Mouse (Mus musculus) cerebellum, postnatal 14 days (tissue): ENCODE measurements around the gene Hmgn2.

Source experiments
- DNase-seq, 2 experiments: peaks; one replicate each; pipeline ENCODE4 v3.0.0; 2021; ENCODE audit warnings: mixed read lengths in 2 of 2

The Hmgn2 gene

GRCm38 (mm10) chr4:133971741-133972140, 3.3 kb upstream of the Hmgn2 start:
- peak; percentile 31 to 40 for DNase-seq

DNA sequence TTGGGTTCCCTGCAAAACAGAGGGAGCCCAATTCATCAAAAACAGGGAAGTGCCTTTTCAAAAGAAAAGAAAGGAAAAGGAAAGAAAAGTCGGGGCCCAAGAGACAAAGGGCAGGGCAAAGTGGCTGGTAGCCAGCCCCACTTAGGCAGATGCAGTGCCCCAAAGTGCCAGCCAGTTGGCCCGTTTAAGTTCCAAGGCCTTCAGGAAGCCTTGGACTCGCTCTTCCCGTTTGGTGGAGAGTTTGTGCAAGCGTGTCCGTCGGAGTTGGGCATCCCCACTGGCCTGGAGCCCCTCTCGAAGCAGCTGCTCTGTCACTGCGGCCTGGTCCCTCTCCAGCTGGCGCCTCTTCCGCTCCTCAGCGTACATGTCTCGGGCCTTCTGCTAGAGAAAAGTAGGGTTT, 2.4 kb upstream of the Hmgn2 start:
- peak; percentile 72 to 79 for DNase-seq

DNA sequence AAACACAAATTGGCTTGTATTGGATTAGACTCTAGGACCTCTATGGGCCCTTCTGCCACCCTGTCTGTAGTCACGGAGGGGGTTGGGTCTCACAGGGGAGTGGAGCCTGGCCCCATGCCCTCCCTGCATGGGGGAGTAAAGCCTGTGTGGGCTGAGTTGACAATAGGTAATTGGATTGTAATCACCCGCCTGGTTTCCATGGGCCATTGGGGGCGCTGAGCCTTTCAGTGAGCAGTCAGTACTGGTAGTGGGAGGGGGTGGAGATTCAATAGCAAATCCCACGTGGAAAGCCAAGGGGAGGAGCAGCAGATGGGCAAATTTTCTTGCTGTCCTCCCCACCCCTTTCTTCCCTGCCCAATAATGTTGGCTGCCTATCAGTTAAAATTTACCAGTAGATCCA, 1.7 kb upstream of the Hmgn2 start:
- DNase-seq, result peak; percentile 37 to 60

DNA sequence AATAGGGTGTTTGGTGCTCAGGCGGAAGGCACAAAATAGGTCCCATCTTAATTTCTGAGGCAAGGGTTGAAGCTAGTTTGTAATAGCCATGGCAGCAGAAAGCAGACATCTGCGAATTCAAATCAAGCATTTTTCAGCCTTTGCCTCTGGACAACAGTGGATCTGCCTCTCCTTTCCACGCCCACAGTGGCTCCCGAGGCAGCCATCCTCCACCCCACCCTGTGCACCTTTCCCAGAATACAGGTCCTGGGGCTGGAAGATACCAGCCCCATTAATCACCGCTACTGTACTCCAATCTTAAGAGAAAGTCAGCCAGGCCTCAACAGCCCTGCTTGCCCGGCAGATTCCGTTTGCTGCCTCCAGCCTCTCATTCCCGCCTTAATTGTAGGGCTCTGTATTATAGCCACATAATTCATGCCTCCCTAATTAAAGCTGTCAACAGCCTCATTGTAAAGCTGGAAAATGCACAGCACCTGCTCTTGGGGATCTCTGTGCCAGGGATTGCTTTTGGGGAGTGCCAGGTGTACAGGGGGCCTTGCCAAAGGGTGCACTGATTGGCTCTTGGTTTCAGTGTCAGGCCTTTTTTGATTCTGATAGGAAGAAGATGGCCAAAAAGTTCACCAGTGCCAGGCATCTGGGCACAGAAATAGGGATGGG, 792 bp upstream of the Hmgn2 start:
- DNase-seq, result peak; percentile 33 to 42

- peak; percentile 95 to 98 for DNase-seq
These were observed 642 bp downstream of the Hmgn2 start for GRCm38 (mm10) chr4:133967866-133968149.

DNA sequence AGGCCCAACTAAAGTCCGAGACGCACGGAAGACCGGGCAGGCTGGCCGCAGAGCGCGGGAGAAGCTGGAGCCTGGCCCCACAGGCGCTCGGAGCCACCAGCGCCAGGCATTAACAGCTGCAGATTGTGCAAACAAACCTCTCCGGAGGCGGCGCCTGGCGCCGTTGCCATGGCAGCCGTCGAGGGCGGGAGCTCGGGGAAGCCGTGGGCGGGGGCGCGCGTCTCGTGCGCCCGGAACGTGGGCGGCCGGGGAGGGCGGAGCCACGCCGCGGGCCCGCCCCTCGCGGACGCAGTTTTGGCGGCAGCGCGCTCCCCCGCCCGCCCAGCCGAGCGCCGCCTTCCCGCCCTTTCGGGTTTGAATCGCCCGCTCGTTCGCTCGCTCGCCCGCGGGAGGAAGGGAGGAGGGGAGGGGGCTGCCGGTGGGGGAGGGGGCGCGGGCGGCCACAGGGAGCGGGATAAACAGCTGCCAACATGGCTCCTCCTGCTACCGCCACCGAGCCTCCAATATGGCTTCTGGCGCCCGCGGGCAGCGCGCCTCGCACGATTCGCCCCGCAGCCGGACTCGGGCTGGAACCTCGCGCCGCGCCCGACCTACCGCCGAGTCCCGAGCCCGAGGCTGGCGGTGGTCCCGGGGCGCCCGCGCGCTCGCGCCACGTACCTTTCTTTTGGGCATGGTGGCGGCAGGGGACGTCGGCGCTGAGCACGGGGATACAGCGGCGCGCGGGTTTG, 1.1 kb downstream of the Hmgn2 start:
- peak; percentile 97 to 98 for DNase-seq

- DNase-seq, result no peak
These were observed 2.0 kb downstream of the Hmgn2 start for GRCm38 (mm10) chr4:133966271-133966940.

DNA sequence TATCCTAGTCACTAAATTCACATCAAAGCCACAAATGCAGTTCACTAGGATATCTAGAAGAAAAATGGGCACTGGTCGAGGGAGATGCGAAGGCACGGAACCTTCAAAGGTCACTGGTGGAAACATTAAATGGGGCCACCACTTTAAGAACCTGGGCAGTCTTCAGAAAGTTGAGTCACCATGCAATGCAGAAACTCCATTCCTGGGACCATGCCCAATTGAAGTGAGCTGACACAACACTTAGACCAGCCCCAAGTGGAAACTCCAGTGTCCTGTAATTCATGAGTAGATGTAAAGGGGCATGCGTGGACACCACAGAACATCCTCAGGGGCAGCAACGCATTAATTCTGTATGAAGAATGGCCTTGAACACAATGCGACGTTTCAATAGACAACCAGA, 5.9 kb downstream of the Hmgn2 start:
- DNase-seq, result no peak

- no peak for DNase-seq
These were observed 9.6 kb downstream of the Hmgn2 start for GRCm38 (mm10) chr4:133958884-133959283.

DNA sequence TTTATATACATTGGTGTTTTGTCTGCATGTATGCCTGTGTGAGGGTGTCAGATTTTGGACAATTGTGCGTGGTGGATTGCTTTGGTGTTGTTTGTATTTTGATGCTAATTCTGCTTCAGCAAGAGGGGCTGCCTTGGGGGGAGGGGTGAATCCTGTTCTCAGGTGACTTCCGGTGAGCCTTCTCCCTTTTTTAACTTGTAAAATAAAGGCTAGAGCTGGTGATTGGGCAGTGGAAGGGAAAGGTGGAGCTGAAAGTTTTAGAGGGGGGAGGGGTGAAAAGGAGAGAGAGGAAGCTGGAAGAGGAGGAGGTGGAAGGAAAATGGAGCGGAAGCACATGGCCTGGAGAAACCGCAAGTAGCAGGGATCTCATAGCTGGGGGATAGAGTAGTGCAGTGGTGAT, 12.1 kb downstream of the Hmgn2 start:
- DNase-seq, result no peak

DNA sequence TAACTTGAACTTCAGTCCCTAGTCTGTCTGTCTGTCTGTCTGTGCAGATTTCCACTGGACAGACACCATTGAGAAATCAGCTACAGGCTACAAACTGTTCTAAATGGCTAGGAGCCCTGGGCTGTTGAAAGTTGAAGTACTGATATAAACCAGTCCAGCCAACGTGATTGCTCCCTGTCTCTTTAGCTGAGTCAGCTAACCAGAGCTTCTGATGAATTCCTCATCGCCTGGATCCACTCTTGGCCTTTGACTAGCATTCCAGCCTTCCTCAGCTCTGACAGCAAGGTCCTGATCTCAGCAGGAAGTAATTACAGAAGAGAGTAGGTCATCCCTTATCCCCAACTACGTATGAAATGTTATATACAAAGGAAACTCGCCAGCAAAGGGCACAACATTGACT, 21.7 kb downstream of the Hmgn2 start:
- DNase-seq, result no peak

GRCm38 (mm10) chr4:133943791-133944190, 24.7 kb downstream of the Hmgn2 start:
- no peak for DNase-seq

DNA sequence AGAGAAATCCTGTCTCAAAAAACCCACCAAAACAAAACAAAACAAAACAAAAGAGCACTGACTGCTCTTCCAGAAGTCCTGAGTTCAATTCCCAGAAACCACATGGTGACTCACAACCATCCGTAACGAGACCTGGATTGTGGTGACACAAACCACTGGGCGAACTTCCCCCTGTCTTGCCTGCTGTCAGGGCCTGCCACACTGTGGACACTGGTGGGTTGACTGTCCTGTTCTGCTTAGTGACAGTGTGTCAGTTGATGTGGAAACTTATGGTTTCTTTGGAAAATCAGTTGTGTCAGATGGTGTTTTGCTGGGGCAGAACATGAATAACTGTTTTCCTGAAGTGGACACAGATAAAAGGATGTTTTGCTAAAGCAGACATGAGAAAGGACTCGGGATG, 25.8 kb downstream of the Hmgn2 start:
- no peak for DNase-seq

DNA sequence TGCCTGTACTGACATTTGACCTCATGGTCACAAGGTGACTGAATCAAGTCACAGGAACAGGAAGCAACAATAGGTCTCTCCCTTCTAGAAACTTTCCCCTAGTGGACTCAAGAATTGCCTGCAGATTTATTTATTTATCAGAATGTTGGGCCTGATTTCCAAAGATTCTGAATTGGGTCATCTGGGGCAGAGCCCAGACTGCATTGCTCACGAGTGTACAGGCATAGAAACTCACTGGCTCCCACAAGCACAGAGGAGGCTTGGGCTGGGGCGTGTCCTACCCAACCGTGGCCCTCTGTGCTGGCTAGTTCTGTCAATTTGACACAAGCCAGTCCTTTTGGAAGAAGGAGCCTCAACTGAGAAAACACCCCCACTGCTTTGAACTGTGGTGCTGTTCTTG, 26.9 kb downstream of the Hmgn2 start:
- DNase-seq, result no peak

DNA sequence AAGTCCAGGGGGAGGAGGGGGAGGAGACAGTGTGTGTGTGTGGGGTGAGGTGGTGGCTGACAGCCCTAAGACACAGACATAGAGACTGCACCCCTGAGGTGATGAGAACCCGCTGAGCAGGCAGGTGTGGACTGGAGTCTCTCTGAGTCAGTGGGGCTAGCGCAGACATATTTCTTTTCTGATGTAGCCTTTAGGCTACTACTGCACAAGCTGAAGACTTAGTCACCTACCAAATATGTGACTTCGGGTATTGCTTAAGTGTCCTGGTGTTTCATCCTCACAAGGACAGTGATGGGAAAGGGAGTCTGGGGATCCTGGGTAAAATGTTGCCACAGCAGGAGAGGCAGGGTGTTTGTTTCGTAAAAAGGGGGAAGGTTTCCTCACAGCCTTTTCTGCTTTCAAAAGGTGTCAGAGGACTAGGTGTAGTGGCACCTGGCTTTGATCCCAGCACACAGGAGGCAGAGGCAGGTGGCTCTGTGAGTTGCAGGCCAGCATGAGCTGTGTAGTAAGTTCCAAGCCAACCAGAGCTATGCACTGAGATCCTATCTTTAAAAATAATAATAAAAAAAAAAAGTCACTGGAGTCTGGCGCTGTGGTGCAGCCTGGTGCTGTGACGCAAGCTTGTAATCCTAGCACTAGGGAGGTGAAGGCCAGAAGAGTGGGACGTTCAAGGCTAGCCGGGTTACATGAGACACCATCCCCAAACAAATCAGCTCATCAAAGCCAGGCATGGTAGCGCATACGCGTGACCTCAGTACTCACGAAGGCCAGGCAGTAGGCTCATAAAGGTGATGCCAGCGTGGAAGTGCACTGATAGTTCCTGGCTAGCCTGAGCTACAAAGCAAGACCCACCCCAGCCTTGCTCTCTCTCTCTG, 27.8 kb downstream of the Hmgn2 start:
- DNase-seq, result no peak

DNA sequence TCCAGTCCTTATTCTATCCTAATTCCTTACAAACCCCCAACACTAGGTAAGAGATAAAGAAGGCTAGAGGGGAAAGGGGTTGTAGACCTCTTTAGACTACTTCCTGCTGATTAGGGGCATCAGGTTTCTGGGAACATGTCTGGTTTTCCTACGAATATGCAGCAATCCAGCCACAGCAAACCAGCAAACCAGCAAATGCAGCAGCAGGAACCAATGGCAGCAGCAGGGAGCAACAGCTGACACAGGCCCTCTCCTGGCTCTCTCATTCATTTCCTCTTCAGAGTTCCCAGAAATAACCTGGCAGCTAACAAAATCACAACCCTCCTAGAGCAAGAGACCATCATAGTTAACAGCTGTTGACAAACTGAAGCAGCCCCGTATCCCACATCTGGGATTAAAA, 30.4 kb downstream of the Hmgn2 start:
- no peak for DNase-seq

DNA sequence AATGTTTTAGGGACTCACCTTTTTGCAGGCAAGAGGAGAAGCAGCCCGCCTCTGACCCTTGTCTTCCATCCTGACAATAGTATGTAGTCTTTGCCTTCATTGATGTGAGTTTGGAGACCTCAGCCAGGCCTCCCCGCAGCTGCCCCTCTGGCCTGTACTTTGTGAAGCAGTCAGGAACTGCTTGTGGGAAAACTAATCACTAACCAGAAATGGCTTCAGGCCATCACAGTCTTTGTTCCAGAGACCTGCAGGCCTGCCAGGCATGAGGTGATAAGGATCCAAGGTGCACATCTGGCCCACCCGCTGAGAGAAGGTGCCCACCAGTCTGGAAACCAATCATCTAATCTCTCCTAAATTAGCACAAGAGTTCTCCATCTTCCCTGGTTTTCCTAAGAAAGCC, 36.7 kb downstream of the Hmgn2 start:
- DNase-seq, result peak in 1 of 2 experiments; percentile 4

DNA sequence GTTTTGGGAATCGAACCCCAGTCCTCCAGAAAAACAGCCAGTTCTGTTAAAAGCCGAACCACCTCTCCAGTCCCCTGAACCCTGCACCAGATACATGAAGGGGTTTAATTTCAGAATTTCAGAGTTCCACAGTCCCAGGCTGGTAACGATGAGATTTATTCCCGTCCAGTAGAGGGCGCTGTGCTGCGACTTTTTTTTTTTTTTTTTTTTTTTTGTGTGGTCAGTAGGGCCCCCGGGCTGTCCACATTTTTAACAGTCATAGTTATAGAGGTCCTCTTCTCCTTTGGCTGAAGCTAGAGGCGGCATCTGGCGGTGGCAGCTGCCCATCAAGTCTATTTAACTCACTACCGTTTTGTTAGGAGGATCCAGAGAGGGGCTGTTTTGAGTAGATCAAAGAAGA, 37.1 kb downstream of the Hmgn2 start:
- peak; percentile 29 to 43 for DNase-seq

DNA sequence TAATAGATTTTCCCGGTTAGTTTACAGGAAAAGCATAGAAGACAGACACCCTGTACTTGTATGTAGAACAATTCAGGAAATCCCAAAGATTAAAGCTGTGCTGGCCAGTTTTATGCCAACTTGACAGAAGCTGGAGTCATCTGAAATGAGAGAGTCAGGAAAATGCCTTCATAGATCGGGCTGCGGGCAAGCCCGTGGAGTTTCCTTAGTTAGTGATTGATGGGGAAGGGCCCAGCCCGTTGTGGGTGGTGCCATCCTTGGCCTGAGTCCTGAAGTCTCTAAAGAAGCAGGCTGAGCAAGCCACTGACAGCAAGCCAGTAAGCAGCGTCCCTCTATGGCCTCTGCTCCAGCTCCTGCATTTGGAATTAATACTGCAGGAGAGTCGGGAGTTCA, 39.2 kb downstream of the Hmgn2 start:
- no peak for DNase-seq

- DNase-seq, result no peak
These were observed 39.7 kb downstream of the Hmgn2 start for GRCm38 (mm10) chr4:133928576-133929277.

- DNase-seq, result no peak
These were observed 43.2 kb downstream of the Hmgn2 start for GRCm38 (mm10) chr4:133925204-133925603.

GRCm38 (mm10) chr4:133923743-133924142, 44.7 kb downstream of the Hmgn2 start:
- DNase-seq, result no peak
